Mouse (Mus musculus): ENCODE results near the gene Hspbap1. TPM values are rescaled to one million over a fixed set of nuclear protein-coding genes. Genes with fewer than 3 reads are reported as not detected.

Gene Hspbap1
- total and polyA plus RNA-seq, 3 experiments: 2.1 to 2.6 (median 2.5) TPM

DNA sequence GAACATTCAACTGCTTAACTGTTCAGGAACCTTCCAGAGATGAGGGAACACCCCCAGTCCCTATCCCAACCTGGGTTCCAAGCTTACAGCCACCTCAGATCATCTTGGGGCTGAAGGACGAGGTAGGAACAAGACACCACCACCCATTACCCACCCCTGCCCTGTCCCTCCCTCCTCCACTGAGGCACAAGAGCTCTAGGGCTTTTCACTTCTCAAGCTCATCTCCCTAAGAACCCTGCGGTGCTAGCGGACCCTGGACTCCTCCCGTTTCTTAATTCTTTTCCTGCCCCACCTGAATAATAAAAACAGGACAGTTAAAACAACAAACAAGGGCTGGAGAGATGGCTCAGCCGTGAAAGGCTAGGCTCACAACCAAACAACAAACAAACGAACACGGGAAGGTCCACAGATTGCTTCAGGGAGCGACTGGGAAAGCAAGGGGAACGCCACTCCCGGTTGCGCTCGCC, 100.4 kb downstream of the Hspbap1 start:
- Histone ChIP-seq H3K4me3 (peak overlapping the region; percentile 90), H3K9ac (ENCODE audit: low read depth, low read length) (peak overlapping the region; percentile 95), H3K27ac (peak overlapping the region; percentile 96), H3K36me3 (ENCODE audit: control insufficient read depth, insufficient read depth, low read length) (peaks cover 4% of the 10 kb centered on the region; the same call in 1 of the 2 replicates), H3K27me3 (ENCODE audit: control insufficient read depth, insufficient read depth, low read length) (no peaks in the 10 kb centered on the region), H3K4me1 (ENCODE audit: control insufficient read depth, insufficient read depth, low read length) (peaks cover 9% of the 10 kb centered on the region; the same call in 1 of the 2 replicates), H3K79me2 (replicated peaks; ENCODE audit: control insufficient read depth, insufficient read depth, low read length) (no peaks in the 10 kb centered on the region)
- 5% methylated on average over 12 of the region's 12 CpGs for WGBS
- TF ChIP-seq CTCF (IDR thresholded peaks at IDR 0.05): no peak
- TF ChIP-seq POLR2A (IDR thresholded peaks at IDR 0.05; ENCODE audit: insufficient read depth, low read depth, low read length): no peak
- no peak for TF ChIP-seq EP300 (IDR thresholded peaks at IDR 0.05; ENCODE audit: insufficient read depth, low read depth, low read length)
- intact Hi-C loops (cut with DNase I): loop anchor here (10.0 kb wide), 1 partner anchor 174 kb away; the partner anchor contains the start of gene Wdr5b
- no peak for DNase-seq

- Histone ChIP-seq H3K4me3 (peak within 1 kb of the TSS; percentile 90), H3K4me1 (ENCODE audit: control insufficient read depth, insufficient read depth, low read length) (peaks cover 9% of the 10 kb centered on the region; the same call in 1 of the 2 replicates), H3K27ac (peak within 1 kb of the TSS; percentile 96), H3K36me3 (ENCODE audit: control insufficient read depth, insufficient read depth, low read length) (peaks cover 4% of the 10 kb centered on the region; the same call in 1 of the 2 replicates), H3K79me2 (replicated peaks; ENCODE audit: control insufficient read depth, insufficient read depth, low read length) (no peaks in the 10 kb centered on the region), H3K27me3 (ENCODE audit: control insufficient read depth, insufficient read depth, low read length) (no peaks in the 10 kb centered on the region), H3K9ac (ENCODE audit: low read depth, low read length) (peak within 1 kb of the TSS; percentile 95)
- under 1% methylated on average over 38 of the region's 38 CpGs for WGBS
- intact Hi-C loops (cut with DNase I): loop anchor here (10.0 kb wide), 1 partner anchor 174 kb away; the partner anchor contains the start of gene Wdr5b
- peak; percentile 88 for TF ChIP-seq POLR2A (IDR thresholded peaks at IDR 0.05; ENCODE audit: insufficient read depth, low read depth, low read length)
- no peak for TF ChIP-seq CTCF (IDR thresholded peaks at IDR 0.05)
- DNase-seq: peak; percentile 65 to 74
Measured at GRCm38 (mm10) chr16:35871048-35871851, 101.1 kb downstream of the Hspbap1 start, which contains the start of gene Parp14. Parp14 (minus strand) TSS chr16:35871544.

GRCm38 (mm10) chr16:35871898-35872297, 101.7 kb downstream of the Hspbap1 start:
- Histone ChIP-seq H3K9ac (ENCODE audit: low read depth, low read length) (peak overlapping the region; percentile 95), H3K4me3 (peak overlapping the region; percentile 90), H3K36me3 (ENCODE audit: control insufficient read depth, insufficient read depth, low read length) (peaks cover 4% of the 10 kb centered on the region; the same call in 1 of the 2 replicates), H3K27me3 (ENCODE audit: control insufficient read depth, insufficient read depth, low read length) (no peaks in the 10 kb centered on the region), H3K79me2 (replicated peaks; ENCODE audit: control insufficient read depth, insufficient read depth, low read length) (no peaks in the 10 kb centered on the region), H3K4me1 (ENCODE audit: control insufficient read depth, insufficient read depth, low read length) (peaks cover 7% of the 10 kb centered on the region; the same call in 1 of the 2 replicates), H3K27ac (peak overlapping the region; percentile 96)
- TF ChIP-seq POLR2A (IDR thresholded peaks at IDR 0.05; ENCODE audit: insufficient read depth, low read depth, low read length): no peak
- TF ChIP-seq EP300 (IDR thresholded peaks at IDR 0.05; ENCODE audit: insufficient read depth, low read depth, low read length): no peak
- no peak for TF ChIP-seq CTCF (IDR thresholded peaks at IDR 0.05)
- intact Hi-C loops (cut with DNase I): loop anchor here (10.0 kb wide), 1 partner anchor 173 kb away; the partner anchor contains the start of gene Wdr5b
- 28% methylated on average over 12 of the region's 12 CpGs for WGBS
- DNase-seq: peak; percentile 22 to 44

DNA sequence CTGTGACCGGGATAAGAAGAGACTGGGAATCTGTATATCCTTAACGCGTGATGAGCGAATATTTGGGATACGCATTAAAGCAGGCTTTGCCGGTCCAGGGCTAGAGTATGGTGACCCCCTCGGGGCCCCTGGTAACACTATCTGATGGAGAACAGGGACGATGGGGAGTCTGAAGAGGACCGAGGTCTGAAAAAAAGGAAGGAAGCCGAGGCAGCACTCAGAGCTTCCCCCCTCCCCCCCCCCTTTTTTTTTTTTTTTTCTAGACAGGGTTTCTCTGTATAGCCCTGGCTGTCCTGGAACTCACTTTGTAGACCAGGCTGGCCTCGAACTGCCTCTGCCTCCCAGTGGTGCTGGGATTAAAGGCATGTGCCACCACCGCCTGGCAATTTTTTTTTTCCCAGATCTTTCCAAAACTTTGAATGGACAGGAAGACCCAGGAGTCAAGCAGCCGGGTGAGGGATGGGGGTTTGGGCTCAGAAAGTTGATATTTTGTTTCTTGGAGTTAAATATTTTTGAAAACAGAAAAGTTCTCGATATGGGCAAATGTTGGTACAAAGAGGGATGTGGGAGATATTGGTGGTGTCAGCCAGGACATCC, 102.3 kb downstream of the Hspbap1 start:
- peaks cover 7% of the 10 kb centered on the region; the same call in 1 of the 2 replicates for H3K4me1 ChIP-seq (ENCODE audit: control insufficient read depth, insufficient read depth, low read length)
- H3K4me3 ChIP-seq: no peak overlapping the region
- peak in 1 of 2 experiments; percentile 32 for DNase-seq
- peaks cover 1% of the 10 kb centered on the region; the same call in 1 of the 2 replicates for H3K36me3 ChIP-seq (ENCODE audit: control insufficient read depth, insufficient read depth, low read length)
- 32% methylated on average over 14 of the region's 14 CpGs for WGBS
- intact Hi-C loops (cut with DNase I): loop anchor here (10.0 kb wide), 1 partner anchor 172 kb away; the partner anchor contains the start of gene Wdr5b
- H3K27ac ChIP-seq: peak overlapping the region; percentile 96
- TF ChIP-seq EP300 (IDR thresholded peaks at IDR 0.05; ENCODE audit: insufficient read depth, low read depth, low read length) (no peak), POLR2A (IDR thresholded peaks at IDR 0.05; ENCODE audit: insufficient read depth, low read depth, low read length) (no peak), CTCF (IDR thresholded peaks at IDR 0.05) (no peak)
- H3K9ac ChIP-seq (ENCODE audit: low read depth, low read length): peak overlapping the region; percentile 95
- H3K27me3 ChIP-seq (ENCODE audit: control insufficient read depth, insufficient read depth, low read length): no peaks in the 10 kb centered on the region
- H3K79me2 ChIP-seq (replicated peaks; ENCODE audit: control insufficient read depth, insufficient read depth, low read length): no peaks in the 10 kb centered on the region

GRCm38 (mm10) chr16:35874416-35874815, 104.2 kb downstream of the Hspbap1 start:
- Histone ChIP-seq H3K79me2 (replicated peaks; ENCODE audit: control insufficient read depth, insufficient read depth, low read length) (no peaks in the 10 kb centered on the region), H3K36me3 (ENCODE audit: control insufficient read depth, insufficient read depth, low read length) (no peaks in the 10 kb centered on the region), H3K4me3 (no peak overlapping the region), H3K4me1 (ENCODE audit: control insufficient read depth, insufficient read depth, low read length) (peaks cover 6% of the 10 kb centered on the region; the same call in 1 of the 2 replicates), H3K27ac (no peak overlapping the region), H3K9ac (ENCODE audit: low read depth, low read length) (no peak overlapping the region), H3K27me3 (ENCODE audit: control insufficient read depth, insufficient read depth, low read length) (no peaks in the 10 kb centered on the region)
- intact Hi-C loops (cut with DNase I): loop anchor here (1.0 to 10.0 kb wide), 3 partner anchors 38 to 170 kb away; partner anchors contain the start of genes Dtx3l and Wdr5b
- peak; percentile 69 to 79 for DNase-seq
- 14% methylated on average over 3 of the region's 3 CpGs for WGBS
- TF ChIP-seq CTCF (IDR thresholded peaks at IDR 0.05): peak; percentile 89
- TF ChIP-seq POLR2A (IDR thresholded peaks at IDR 0.05; ENCODE audit: insufficient read depth, low read depth, low read length): no peak
- TF ChIP-seq EP300 (IDR thresholded peaks at IDR 0.05; ENCODE audit: insufficient read depth, low read depth, low read length): peak; percentile 90; the same call in 1 of the 2 replicates

Other genes with a start within 250 kb of the Hspbap1 start
- gene Sema5b, start 229.2 kb upstream of the Hspbap1 start, total RNA-seq (2021): 1 to 10 TPM; 1.8 to 3.0 TPM
- gene Sema5b, start 229.2 kb upstream of the Hspbap1 start, polyA plus RNA-seq (2012; rRNA removed): 0.23 and 1.5 TPM in 2 replicates
- gene Dirc2, start 1.0 kb upstream of the Hspbap1 start, total RNA-seq (2021): 10 to 100 TPM; 49.9 to 61.9 TPM
- gene Dirc2, start 1.0 kb upstream of the Hspbap1 start, polyA plus RNA-seq (2012; rRNA removed): 43.2 and 67.5 TPM in 2 replicates
- 10 to 100 TPM in 1 of 2 experiments, 1 to 10 TPM in 1; 9.9 to 11.3 TPM for gene Parp14, start 101.2 kb downstream of the Hspbap1 start, total RNA-seq (2021)
- 3.8 and 5.9 TPM in 2 replicates for gene Parp14, start 101.2 kb downstream of the Hspbap1 start, polyA plus RNA-seq (2012; rRNA removed)
- 1 to 10 TPM; 9.3 to 9.8 TPM for gene Parp9, start 168.1 kb downstream of the Hspbap1 start, total RNA-seq (2021)
- 6.5 and 11.1 TPM in 2 replicates for gene Parp9, start 168.1 kb downstream of the Hspbap1 start, polyA plus RNA-seq (2012; rRNA removed)
- gene Dtx3l, start 168.8 kb downstream of the Hspbap1 start, total RNA-seq (2021): 1 to 10 TPM; 8.6 to 8.9 TPM
- 5.9 and 8.9 TPM in 2 replicates for gene Dtx3l, start 168.8 kb downstream of the Hspbap1 start, polyA plus RNA-seq (2012; rRNA removed)
- gene Kpna1, start 208.4 kb downstream of the Hspbap1 start, total RNA-seq (2021): 100 to 1,000 TPM; 112 to 128 TPM
- gene Kpna1, start 208.4 kb downstream of the Hspbap1 start, polyA plus RNA-seq (2012; rRNA removed): 18.7 and 40.3 TPM in 2 replicates

Data from heart, adult 2 months (tissue).